Mouse (Mus musculus) spleen, embryonic (tissue): ENCODE measurements around the gene Itih3.

ENCODE experiments used
- CTCF ChIA-PET: fragments of 350-600 bp; sonication (Branson Sonifier 250); formaldehyde crosslinking; loops from one replicate; lab custom pipeline; 2022; lab: Charles Lee

The Itih3 gene

DNA sequence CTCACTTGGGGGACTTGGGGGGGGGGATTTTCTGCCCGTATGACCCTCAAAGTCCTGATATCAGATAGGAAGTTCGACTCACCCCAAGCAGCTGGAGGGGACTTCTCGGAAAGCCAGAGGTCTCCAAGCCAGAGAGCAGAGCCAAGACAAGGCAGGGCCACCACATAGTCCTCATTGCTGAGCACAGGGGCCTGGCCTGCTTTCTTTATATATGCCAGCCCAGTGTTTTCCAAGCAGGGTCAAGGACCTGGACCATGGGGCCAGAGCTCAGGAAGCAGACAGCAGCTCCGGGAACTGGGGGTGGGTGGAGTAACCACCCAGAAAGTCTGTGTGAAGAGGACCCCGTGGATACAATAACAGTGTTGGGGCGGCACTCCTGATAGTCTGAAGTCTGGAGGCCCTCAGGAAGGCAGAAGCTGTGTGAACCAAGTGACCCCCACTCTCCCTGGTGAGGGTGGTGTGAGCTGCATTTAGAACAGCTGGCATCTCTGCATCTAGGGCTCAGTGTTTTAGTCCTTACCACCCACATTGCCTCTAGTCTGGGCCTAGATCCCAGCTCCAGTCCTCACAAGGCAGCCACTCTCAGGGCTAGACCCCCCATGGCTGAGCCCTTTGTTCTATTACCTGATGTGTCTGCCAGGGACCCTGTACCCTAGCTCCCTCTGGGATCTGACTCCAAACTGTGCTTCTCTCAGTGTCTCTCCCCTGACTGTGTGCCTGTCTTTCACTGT, at the start of gene Itih3:
Gene Itih3 (minus strand): TSS at position 386 of the 731 bp plus-strand sequence.
- CTCF ChIA-PET: no interaction called here

DNA sequence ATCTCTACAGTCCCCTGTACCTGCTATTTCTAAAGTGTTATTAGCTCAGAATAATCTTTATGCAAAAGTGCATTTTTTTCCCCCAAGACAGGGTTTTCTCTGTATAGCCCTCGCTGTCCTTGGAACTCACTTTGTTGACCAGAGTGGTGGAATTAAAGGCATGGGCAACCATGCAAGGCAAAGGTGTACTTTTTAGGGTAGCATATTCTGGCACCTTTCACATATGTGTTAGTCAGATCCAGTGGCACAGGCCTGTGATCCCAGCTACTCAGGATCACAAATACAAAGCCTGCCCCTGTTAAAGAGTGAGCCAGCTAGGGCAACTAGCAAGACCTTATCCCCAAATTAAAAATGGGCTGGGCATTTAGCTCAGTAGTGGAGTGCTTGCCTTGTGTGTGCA, 36.8 kb upstream of the Itih3 start:
- CTCF ChIA-PET: interaction anchor here (1.8 kb wide), 1 partner anchor 9 kb away, joined by 3 read pairs; the partner anchor contains the start of gene Nek4

DNA sequence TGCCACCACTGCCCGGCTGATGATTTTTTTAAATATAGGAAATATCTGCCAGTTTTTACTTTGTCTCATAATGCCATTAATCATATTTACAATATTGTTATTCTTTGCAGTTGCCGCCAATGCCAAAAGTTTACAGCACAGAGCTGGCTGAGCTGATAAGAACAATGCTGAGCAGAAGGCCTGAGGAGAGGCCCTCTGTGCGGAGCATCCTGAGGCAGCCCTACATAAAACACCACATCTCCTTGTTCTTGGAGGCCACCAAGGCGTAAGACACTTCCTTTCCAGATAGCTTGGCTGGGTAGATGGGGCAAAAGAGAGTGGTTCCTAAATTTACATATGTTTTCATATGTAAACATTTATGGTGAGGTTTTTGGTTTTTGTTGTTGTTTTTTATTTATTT, 35.5 kb upstream of the Itih3 start:
- CTCF ChIA-PET: interaction anchor here (1.8 kb wide), 1 partner anchor 8 kb away, joined by 3 read pairs; the partner anchor contains the start of gene Nek4

- CTCF ChIA-PET: no interaction called here
Observed at GRCm38 (mm10) chr14:30958517-30958916, 35.0 kb upstream of the Itih3 start.

- CTCF ChIA-PET: interaction anchor here (0.5 to 1.2 kb wide), 2 partner anchors 9 to 159 kb away, joined by 3 to 5 read pairs; no protein-coding TSS in a partner anchor
Observed at GRCm38 (mm10) chr14:30951154-30951825, 27.7 kb upstream of the Itih3 start, which contains the start of gene Nek4. Gene Nek4 (plus strand): TSS chr14:30951377.

DNA sequence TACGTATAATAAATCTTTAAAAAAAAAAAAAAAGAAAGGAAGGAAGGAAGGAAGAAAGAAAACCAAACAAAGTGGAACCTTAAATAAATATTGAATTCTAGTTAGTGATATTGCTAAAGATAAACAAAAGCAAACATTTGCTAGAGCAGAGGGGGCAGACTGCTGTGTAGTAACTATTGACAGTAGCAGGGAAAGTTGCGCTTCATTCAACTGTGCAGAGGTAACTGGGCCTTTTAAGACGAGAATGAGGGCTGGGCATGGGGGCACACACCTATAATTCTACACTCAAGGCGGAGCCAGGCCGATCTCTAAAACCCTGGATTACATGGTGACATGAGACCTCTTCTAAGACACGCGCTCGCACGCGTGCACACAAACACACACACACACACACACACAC, 26.4 kb upstream of the Itih3 start:
- CTCF ChIA-PET: no interaction called here

- CTCF ChIA-PET: no interaction called here
Observed at GRCm38 (mm10) chr14:30944745-30945144, 21.2 kb upstream of the Itih3 start.

DNA sequence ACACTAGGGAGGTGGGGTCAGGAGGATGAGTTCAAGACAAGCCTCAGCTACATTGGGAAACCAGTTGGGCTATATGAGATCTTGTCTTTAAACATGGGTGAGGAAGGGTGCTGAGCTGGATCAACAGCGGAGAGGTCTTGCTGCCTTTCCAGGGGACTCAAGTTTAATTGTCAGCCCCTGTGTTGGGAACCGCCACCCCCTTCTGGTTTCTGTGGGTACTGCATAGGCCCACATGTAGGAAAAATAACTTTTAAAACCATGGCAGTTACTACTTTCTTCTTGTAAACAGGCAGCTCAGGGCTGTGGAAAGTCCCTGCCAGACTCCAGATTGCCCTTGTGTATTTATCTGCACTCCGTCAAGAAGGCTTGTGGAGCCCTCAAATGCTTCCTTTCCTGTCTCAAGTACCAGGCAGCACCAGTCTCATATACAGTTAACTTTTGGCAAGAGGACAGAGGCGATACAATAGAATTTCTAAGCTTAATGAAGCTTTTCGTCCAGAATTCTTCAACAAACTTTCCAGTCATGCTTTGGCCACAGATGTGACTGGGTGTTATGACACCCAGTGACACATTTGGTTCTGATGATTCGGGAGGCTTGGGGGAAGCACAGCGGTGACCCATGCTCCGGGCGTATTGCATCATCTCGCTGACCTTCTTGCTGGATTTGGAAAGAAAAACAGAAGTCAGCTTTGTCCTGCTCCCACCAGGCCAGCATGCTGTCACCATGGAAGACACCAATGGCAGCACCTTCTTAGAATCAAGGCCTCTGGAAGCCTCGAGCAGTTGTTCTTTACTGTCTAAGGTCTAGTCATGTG, 20.5 kb upstream of the Itih3 start:
- CTCF ChIA-PET: no interaction called here

DNA sequence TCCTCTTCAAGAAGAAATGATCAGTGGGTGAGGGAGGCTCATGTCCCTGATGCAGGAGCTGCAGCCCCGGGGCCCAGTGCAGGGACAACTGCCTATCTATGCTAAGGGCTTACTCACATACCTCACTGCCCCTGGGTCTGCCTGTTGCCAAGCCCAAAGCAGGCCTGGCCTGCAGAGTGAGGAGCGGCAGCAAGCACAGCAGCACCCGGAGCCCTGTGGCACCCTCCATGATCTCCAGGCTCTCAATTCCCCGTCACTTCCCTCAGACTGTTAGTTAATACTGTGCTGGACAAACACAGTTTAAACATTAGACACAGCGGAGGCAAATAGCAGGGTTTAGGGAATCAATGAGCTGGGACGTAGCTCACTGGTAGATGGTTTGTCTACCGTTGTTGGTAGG, 19.5 kb upstream of the Itih3 start, which contains the start of gene Itih1:
Gene Itih1 (minus strand): TSS at position 252 of the 400 bp plus-strand sequence.
- CTCF ChIA-PET: no interaction called here

- CTCF ChIA-PET: interaction anchor here (0.5 kb wide), 1 partner anchor 576 kb away, joined by 5 read pairs; no protein-coding TSS in a partner anchor
Observed at GRCm38 (mm10) chr14:30942254-30942653, 18.7 kb upstream of the Itih3 start.

DNA sequence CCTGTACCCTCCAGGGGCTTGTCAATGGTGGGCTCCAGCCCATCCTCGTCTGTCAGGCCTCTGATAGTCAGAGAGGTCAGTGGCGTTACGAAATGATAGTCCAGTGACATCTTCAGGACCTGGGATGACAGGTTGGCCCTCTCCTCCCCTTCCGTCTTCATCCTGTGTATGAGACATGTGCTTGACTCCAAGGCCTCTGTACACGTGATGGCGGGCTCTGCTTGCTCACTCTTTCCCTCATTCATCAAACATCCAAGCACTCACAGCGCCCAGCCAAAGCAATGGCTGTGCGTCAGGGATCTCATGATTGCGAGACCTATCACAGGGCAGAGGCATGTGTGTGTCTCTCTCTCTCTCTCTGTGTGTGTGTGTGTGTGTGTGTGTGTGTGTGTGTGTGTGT, 9.8 kb upstream of the Itih3 start:
- CTCF ChIA-PET: no interaction called here

- CTCF ChIA-PET: no interaction called here
Observed at GRCm38 (mm10) chr14:30930386-30930785, 6.8 kb upstream of the Itih3 start.

DNA sequence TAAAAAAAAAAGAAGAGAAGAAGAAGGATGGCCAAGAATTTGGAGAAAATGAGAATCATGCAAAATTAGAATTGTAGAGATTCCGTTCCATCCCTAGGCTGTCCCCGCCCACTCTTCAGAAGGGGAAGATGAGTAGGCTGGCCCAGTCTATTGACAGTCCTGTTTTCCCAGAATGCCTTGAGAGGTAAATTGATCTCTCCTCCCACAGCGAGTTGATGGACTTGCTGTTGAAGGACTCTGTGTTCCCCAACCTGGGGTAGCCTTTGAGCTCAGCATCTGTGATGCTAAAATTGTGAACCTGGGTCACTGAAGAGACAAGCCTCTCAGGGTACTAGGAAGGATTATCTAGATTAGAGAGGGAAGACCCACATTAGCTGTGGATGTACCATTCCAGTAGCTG, 1.9 kb upstream of the Itih3 start:
- CTCF ChIA-PET: interaction anchor here (0.6 kb wide), 1 partner anchor 709 kb away, joined by 3 read pairs; no protein-coding TSS in a partner anchor

DNA sequence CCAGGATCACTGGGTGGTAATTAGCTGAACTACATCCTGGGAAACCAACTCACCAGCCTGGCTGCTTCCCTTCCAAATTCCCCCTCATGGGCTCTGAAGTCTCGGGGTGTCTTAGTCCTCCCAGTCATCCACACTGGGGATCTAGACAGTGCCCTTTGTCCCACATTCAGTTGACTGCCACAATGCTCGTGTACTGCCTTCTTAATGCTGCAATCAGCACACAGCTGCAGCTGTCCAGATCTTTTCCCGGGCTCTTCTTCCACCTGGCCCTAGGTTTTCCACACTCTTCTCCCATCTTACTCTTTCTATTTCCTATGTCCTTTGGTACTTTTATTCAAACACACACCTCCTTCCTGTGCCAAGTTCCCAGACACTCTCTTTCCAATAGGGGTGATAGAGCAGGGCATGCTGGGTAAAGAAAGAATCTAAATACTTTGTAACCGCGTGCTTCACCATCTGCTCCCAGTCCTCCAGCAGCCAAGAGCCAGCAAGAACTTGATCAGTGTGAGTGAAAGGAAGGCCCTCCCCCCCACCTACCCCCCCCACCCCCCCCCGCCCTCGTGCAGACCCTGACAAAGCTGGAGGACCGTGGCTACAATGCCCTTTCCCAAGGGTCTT, 1.4 kb downstream of the Itih3 start:
- CTCF ChIA-PET: no interaction called here

GRCm38 (mm10) chr14:30916516-30916915, 7.0 kb downstream of the Itih3 start:
- CTCF ChIA-PET: no interaction called here

DNA sequence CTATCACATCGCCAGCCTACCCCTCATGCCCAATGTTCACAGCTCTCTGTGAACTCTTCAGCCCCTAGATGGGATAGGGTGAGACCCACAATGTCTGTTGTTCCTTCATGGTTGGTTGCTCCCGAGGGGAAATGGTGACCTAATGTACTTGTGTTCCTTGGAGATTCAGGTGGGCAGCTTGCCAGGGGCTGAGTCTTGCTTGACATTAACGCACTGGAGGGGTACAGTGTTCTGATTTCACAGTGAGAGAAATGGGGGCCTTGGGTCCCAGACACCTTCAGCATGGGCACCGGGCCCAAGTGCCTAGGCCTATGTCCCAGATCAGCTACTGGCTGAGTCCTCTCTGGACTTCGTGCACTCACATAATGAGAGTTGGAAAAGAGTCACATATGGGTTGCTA, 10.2 kb downstream of the Itih3 start:
- CTCF ChIA-PET: no interaction called here

GRCm38 (mm10) chr14:30912641-30913040, 10.9 kb downstream of the Itih3 start:
- CTCF ChIA-PET: no interaction called here

DNA sequence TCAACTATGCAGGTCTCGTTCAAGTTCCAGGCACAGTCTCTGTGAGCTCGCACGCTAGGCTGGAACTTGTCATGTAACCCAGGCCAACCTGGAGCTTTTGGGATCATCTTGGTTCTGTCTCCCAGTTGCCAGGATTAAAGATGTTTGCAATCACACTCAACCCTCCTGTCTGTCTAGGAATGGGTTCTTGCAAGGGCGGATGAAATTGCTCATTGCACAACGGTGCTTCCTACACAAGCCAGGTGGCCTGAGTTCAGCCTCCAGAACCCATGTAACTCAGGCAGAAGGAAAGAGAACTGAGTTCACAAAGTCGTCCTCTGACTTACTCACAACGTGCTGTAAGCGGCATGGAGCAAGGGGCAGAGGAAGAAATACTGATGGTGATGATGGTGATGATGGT, 12.4 kb downstream of the Itih3 start:
- CTCF ChIA-PET: no interaction called here

GRCm38 (mm10) chr14:30907814-30908265, 15.7 kb downstream of the Itih3 start:
- CTCF ChIA-PET: no interaction called here

- CTCF ChIA-PET: no interaction called here
Observed at GRCm38 (mm10) chr14:30906001-30906400, 17.6 kb downstream of the Itih3 start.

- CTCF ChIA-PET: no interaction called here
Observed at GRCm38 (mm10) chr14:30904307-30904706, 19.3 kb downstream of the Itih3 start.
